Mouse (Mus musculus) lung, postnatal 0 days (tissue): ENCODE measurements at regions not wholly inside any gene's neighbourhood (a gene's known extent, or its start where the extent isn't known, plus 50 kb on each side); places are given as distances from the start of the nearest gene placed in this dataset.

Experiments
- ATAC-seq: fragments of 200-750 bp; cut with Nextera tagmentation; 2 replicates; pipeline ENCODE4 v1.8.0; 2017; ENCODE audit warnings: moderate library complexity
- DNase-seq: peaks from one replicate; pipeline ENCODE4 v3.0.0-alpha.2; 2016; ENCODE audit warnings: low spot score
- H3K27ac ChIP-seq: fragments of 300-500 bp; sonication (generic); 2 replicates; pipeline ENCODE4 v1.5.1; 2014; ENCODE audit warnings: antibody characterized with exemption, mild to moderate bottlenecking, low read length, mixed read lengths
- H3K27me3 ChIP-seq: fragments of 300-500 bp; sonication (generic); replicated peaks from 2 replicates; pipeline ENCODE4 v1.6.1; 2014; ENCODE audit warnings: low read length, mixed read lengths; ENCODE audit not compliant: insufficient read depth
- H3K36me3 ChIP-seq: fragments of 300-500 bp; sonication (generic); 2 replicates; pipeline ENCODE4 v1.6.1; 2014; ENCODE audit warnings: low read length, mixed read lengths; ENCODE audit not compliant: insufficient read depth
- H3K4me1 ChIP-seq: fragments of 300-500 bp; sonication (generic); 2 replicates; pipeline ENCODE4 v1.6.1; 2014; ENCODE audit warnings: antibody characterized with exemption, low read depth, low read length, mixed read lengths; ENCODE audit not compliant: insufficient read depth
- H3K4me2 ChIP-seq: fragments of 300-500 bp; sonication (generic); replicated peaks from 2 replicates; pipeline ENCODE4 v1.6.1; 2014; ENCODE audit warnings: low read depth, mild to moderate bottlenecking, low read length, moderate library complexity, mixed read lengths
- H3K4me3 ChIP-seq: fragments of 300-500 bp; sonication (generic); 2 replicates; pipeline ENCODE4 v1.5.1; 2014; ENCODE audit warnings: low read depth, low read length
- H3K9ac ChIP-seq: fragments of 300-500 bp; sonication (generic); replicated peaks from 2 replicates; pipeline ENCODE4 v1.6.1; 2014; ENCODE audit warnings: low read depth, mild to moderate bottlenecking
- H3K9me3 ChIP-seq: fragments of 300-500 bp; sonication (generic); 2 replicates; pipeline ENCODE4 v1.6.1; 2016; ENCODE audit warnings: low read length, mixed read lengths
- CTCF ChIP-seq: IDR thresholded peaks from 2 replicates; pipeline ENCODE4 v1.5.1; 2016; ENCODE audit warnings: antibody characterized with exemption, mild to moderate bottlenecking
- EP300 ChIP-seq: IDR thresholded peaks from 2 replicates; pipeline ENCODE4 v1.6.1; 2016; ENCODE audit warnings: antibody characterized with exemption, mild to moderate bottlenecking, control low read depth
- WGBS: fragments of 180-500 bp; shearing (Covaris S2); extraction: QIAGEN DNeasy Blood & Tissue Kit; methylation state at CpG from one replicate; pipeline ENCODE4 v1.1.7; 2014; 5-methylcytosine and 5-hydroxymethylcytosine counted together

- no peak overlapping the region for H3K9ac ChIP-seq
- no peak overlapping the region for H3K27ac ChIP-seq
- no peak for DNase-seq
- H3K36me3 ChIP-seq, result no peaks in the 10 kb centered on the region
- H3K27me3 ChIP-seq, result no peaks in the 10 kb centered on the region
- WGBS, result 55% methylated on average over 3 of the region's 3 CpGs
- no peak for TF ChIP-seq EP300
- no peak for TF ChIP-seq CTCF
- H3K4me2 ChIP-seq, result no peak overlapping the region
- no peaks in the 10 kb centered on the region for H3K4me1 ChIP-seq
- ATAC-seq, result no peak
- H3K9me3 ChIP-seq, result no peaks in the 10 kb centered on the region
- H3K4me3 ChIP-seq, result no peak overlapping the region
These were observed 1478.4 kb upstream of the Gm7489 start for GRCm38 (mm10) chr15:52406156-52406885.

- Histone ChIP-seq H3K4me1 (no peaks in the 10 kb centered on the region), H3K4me2 (peak overlapping the region; percentile 19; the same call in 1 of the 2 replicates), H3K9me3 (no peaks in the 10 kb centered on the region), H3K9ac (no peak overlapping the region), H3K27ac (no peak overlapping the region), H3K36me3 (no peaks in the 10 kb centered on the region), H3K27me3 (no peaks in the 10 kb centered on the region), H3K4me3 (no peak overlapping the region)
- DNase-seq (no peak), ATAC-seq (no peak; the same call in 1 of the 2 replicates)
- TF ChIP-seq EP300 (no peak), CTCF (no peak)
- WGBS, result 13% methylated on average over 18 of the region's 18 CpGs
These were observed 1471.6 kb upstream of the Gm7489 start for GRCm38 (mm10) chr15:52412869-52413771.

- TF ChIP-seq EP300 (peak; percentile 59), CTCF (no peak)
- H3K27me3 ChIP-seq, result no peaks in the 10 kb centered on the region
- ATAC-seq, result peak; percentile 96
- H3K4me2 ChIP-seq, result no peak overlapping the region
- DNase-seq, result peak; percentile 87
- H3K4me1 ChIP-seq, result no peaks in the 10 kb centered on the region
- H3K27ac ChIP-seq, result no peak overlapping the region
- no peaks in the 10 kb centered on the region for H3K9me3 ChIP-seq
- no peak overlapping the region for H3K4me3 ChIP-seq
- no peak overlapping the region for H3K9ac ChIP-seq
- no peaks in the 10 kb centered on the region for H3K36me3 ChIP-seq
These were observed 1458.7 kb upstream of the Gm7489 start for GRCm38 (mm10) chr15:52425976-52426375.

- H3K9me3 ChIP-seq, result no peaks in the 10 kb centered on the region
- no peaks in the 10 kb centered on the region for H3K4me1 ChIP-seq
- no peak for TF ChIP-seq EP300
- no peak for TF ChIP-seq CTCF
- no peak overlapping the region for H3K4me2 ChIP-seq
- H3K27ac ChIP-seq, result no peak overlapping the region
- no peak overlapping the region for H3K9ac ChIP-seq
- H3K36me3 ChIP-seq, result no peaks in the 10 kb centered on the region
- no peak for DNase-seq
- H3K4me3 ChIP-seq, result no peak overlapping the region
- H3K27me3 ChIP-seq, result no peaks in the 10 kb centered on the region
- 85% methylated on average over 6 of the region's 6 CpGs for WGBS
- no peak for ATAC-seq
These were observed 1454.1 kb upstream of the Gm7489 start for GRCm38 (mm10) chr15:52430491-52431158.

- ATAC-seq (no peak), DNase-seq (no peak)
- no peaks in the 10 kb centered on the region for H3K4me1 ChIP-seq
- no peaks in the 10 kb centered on the region for H3K9me3 ChIP-seq
- H3K27ac ChIP-seq, result no peak overlapping the region
- TF ChIP-seq EP300 (no peak), CTCF (no peak)
- no peak overlapping the region for H3K9ac ChIP-seq
- no peak overlapping the region for H3K4me2 ChIP-seq
- H3K4me3 ChIP-seq, result no peak overlapping the region
- H3K36me3 ChIP-seq, result no peaks in the 10 kb centered on the region
- H3K27me3 ChIP-seq, result no peaks in the 10 kb centered on the region
- WGBS, result 85% methylated on average over 2 of the region's 2 CpGs
These were observed 1451.1 kb upstream of the Gm7489 start for GRCm38 (mm10) chr15:52433639-52434038.

GRCm38 (mm10) chr15:52438403-52438802 lies 1446.3 kb upstream of the Gm7489 start:
- H3K27ac ChIP-seq, result no peak overlapping the region
- whole genome bisulfite sequencing, result 96% methylated on average over 1 of the region's 1 CpGs
- no peak overlapping the region for H3K4me2 ChIP-seq
- TF ChIP-seq EP300 (no peak), CTCF (no peak)
- no peaks in the 10 kb centered on the region for H3K27me3 ChIP-seq
- H3K4me1 ChIP-seq, result no peaks in the 10 kb centered on the region
- DNase-seq (no peak), ATAC-seq (no peak)
- H3K9me3 ChIP-seq, result no peaks in the 10 kb centered on the region
- H3K36me3 ChIP-seq, result no peaks in the 10 kb centered on the region
- no peak overlapping the region for H3K4me3 ChIP-seq
- no peak overlapping the region for H3K9ac ChIP-seq
